Mouse (Mus musculus) left cerebral cortex, postnatal 10 days (tissue): Measurements from ENCODE around the gene Arrdc2. TPM values are rescaled to one million over a fixed set of nuclear protein-coding genes. Genes with fewer than 3 reads are reported as not detected.

Experiments
- DNase-seq, 2 experiments: peaks; one replicate each; pipeline ENCODE4 v3.0.0; 2021 to 2022; ENCODE audit warnings: low spot score in 2 of 2, mixed read lengths in 1 of 2; ENCODE audit errors: extremely low spot score in 1 of 2
- intact Hi-C: fragments of 180-260 bp; cut with DNase I; formaldehyde crosslinking; loops from one replicate; pipeline ENCODE4 v1.15.1; 2025
- microRNA-seq: library from miRNA; unstranded; fragments of <30 nt; microRNA quantifications from one replicate; pipeline ENCODE4 v1.2.0, GENCODE M21; 2022
- total RNA-seq, 2 experiments: library from RNA; stranded (reverse); gene quantifications; 2 replicates each; pipeline ENCODE4 v1.2.3; 2021

Gene Arrdc2
- total RNA-seq, 2 experiments from 2014 or later: 12.9 to 21.2 TPM

- DNase-seq: no peak
- intact Hi-C loops: no loop called here
Observed at GRCm38 (mm10) chr8:70798281-70798680, 41.2 kb downstream of the Arrdc2 start.

DNA sequence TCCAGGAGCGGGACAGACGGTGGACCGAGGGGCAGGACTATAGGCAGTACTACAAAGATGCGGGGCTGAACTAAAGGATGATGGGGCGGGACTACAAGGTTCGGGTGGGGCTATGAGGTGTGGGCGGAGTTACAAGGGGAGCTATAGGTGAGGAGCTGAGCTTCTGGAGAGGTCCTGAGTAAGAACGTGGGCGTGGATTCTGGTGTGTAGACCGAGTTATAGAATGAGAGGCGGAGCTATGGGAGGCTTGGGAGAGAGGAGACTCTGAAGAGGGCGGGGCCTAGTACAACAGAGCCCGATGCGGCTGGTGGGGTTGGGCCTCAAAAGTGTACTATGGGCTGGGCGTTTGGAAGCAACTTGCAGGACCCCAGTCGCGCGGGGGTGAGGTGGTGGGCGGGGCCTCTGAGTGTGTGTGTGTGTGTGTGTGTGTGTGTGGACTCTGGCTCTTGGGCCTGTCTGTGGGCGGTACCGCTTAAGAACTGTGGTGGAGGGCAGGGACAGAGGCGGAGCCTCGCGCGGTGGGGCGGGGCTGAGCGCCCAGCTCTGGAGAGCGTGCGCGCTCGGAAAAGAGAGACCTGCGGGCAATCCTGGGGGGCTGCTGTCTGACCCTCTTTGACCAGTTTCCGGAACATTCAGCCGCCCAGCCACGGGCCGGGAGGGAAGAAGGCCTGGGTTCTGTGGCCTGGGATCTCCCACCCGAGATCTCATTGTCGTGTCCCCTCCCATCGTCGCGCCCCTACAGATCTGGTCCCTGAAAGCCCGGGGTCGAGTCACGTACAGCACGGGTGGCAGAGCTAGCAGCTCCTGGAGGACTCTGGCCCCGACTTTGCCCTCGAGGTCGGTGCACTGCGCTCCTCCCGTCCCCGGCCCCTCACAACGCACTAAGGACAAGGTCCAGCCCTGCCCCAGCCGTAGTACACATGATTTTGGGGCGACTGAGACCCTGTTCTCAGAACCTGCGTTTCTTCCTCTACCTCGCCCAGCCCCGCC, 42.1 kb downstream of the Arrdc2 start:
- DNase-seq: peak; percentile 90 to 93
- intact Hi-C loops: no loop called here

DNA sequence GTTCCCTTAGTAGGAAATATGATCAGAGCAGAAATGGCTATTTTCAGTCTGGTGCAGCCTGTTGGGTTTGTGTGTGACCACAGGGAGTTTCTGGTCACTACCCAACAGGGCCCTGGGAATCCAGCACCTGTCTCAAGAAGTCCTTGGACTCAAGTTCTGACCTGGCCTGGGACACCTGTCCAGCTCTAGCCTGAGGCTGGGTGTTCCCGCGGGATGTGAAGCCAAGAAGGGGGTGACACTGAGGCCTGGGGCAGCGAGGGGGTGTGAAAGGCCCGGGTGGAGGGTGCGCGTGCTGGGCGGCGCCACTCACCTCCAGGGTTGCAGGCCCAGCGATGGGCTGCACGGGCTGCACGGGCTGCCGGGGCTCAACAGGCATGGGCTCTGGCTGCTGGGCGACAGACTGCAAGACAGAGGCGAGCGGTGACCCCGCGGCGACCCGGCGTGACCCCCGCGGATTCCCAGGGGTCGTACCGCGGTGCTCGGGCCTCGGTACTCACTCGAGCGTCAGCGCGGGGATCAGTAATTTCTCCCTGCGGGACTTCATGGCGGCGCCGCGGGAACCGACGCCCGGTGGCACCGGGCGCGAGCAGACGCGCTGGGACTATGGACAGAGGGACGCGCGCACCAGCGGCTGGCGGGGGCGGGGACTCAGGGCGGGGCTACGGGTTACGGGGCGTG, 43.0 kb downstream of the Arrdc2 start:
- intact Hi-C loops: no loop called here
- no peak for DNase-seq

- DNase-seq: no peak
- intact Hi-C loops: no loop called here
Observed at GRCm38 (mm10) chr8:70795370-70795769, 44.1 kb downstream of the Arrdc2 start.

- no peak for DNase-seq
- intact Hi-C loops: no loop called here
Observed at GRCm38 (mm10) chr8:70794215-70794614, 45.3 kb downstream of the Arrdc2 start.

DNA sequence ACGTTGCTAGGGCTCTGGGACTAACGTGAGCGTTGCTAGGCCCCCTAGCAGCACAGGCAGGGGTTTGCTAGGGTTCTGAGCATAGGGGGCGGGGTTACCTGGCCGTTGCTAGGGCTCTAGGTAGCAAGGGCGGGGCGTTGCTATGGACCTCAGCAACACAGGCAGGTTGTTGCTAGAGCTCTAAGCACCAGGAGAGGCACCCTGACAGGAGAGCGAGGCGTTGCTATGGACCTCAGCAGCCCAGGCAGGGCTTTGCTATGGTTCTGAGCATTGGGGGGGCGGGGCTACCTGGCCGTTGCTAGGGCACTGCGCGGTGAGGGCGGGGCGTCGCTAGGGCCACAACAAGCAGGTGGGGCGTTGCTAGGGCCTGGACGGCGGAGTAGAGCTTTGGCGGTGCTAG, 46.8 kb downstream of the Arrdc2 start:
- peak in 1 of 2 experiments; percentile 83 for DNase-seq
- intact Hi-C loops: no loop called here

DNA sequence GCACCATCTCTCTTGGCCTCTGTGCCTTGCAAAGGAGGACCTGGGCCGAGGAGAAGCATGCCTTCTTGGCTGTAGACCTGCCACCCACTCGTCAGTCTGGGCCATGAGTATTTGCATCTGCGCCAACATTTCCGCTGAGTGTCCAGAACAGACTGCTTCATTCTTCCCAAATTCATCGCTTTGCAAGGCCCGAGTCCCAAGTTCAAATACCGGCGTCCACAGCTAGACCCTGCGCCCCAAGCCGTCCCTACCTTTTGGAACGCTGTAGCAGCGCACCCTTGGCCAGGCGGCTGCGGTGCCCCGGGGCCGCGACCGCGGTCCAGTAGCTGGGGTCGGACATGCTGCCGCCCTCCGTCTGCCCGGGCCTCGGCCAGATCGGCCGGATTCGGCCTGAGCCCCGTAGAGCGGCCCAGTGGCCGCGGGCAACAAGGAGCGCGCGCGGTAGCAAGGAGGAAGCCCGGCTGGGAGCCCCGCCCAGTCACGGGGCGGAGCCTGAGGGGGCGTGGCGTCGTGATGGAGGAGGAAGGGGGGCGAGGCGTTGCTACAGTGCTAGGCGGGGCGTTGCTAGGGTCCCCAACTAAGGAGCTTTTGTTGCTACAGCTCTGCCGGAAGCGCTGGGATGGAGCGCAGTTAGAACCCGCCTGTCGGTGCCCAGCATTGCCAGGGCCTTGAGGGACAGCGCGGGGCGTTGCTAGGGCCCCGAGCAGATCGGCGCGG, 47.4 kb downstream of the Arrdc2 start:
- DNase-seq: peak; percentile 95 to 98
- intact Hi-C loops: no loop called here

- peak in 1 of 2 experiments; percentile 63 for DNase-seq
- intact Hi-C loops: no loop called here
Observed at GRCm38 (mm10) chr8:70791294-70791701, 48.2 kb downstream of the Arrdc2 start.

DNA sequence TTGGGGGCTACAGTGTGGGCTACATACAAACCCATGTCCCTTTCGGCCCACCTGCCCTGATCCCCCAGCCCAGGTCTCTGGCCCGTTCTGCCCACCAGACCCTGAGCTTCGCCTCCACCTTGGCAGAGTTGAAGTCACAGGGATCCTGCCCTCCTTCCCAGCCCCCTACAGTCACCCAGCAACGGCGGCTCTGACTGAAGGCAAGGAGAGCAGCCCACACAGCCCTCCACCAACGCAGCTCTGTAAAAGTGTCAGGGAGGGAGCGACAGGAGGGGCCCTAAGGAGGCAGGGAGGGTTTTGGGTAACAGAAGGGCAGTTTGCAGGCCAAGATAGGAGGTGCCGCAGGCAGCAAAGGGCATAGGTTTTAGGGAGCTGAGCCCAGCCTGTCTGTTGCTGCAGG, 48.7 kb downstream of the Arrdc2 start:
- peak in 1 of 2 experiments; percentile 53 for DNase-seq
- intact Hi-C loops: no loop called here

DNA sequence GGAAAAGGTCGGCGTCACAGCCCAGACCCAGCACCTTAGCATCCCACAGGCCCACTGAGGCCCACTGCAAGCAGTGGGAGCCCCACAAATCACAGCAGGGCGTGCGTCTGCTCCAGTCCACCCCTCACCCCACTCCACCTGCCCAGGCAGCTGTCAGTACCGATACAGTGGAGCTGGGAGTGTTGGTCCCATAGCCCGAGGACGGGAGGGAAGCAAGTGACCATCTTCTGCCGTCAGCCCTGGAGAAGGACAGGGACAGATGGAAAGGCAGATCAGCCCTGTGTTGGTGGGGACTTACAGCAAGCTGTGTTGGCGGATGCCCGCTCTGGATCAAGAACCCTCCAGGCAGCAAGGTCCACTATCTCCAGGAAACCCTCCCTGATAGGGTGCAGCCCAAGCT, 50.5 kb downstream of the Arrdc2 start:
- intact Hi-C loops: no loop called here
- peak in 1 of 2 experiments; percentile 36 for DNase-seq

DNA sequence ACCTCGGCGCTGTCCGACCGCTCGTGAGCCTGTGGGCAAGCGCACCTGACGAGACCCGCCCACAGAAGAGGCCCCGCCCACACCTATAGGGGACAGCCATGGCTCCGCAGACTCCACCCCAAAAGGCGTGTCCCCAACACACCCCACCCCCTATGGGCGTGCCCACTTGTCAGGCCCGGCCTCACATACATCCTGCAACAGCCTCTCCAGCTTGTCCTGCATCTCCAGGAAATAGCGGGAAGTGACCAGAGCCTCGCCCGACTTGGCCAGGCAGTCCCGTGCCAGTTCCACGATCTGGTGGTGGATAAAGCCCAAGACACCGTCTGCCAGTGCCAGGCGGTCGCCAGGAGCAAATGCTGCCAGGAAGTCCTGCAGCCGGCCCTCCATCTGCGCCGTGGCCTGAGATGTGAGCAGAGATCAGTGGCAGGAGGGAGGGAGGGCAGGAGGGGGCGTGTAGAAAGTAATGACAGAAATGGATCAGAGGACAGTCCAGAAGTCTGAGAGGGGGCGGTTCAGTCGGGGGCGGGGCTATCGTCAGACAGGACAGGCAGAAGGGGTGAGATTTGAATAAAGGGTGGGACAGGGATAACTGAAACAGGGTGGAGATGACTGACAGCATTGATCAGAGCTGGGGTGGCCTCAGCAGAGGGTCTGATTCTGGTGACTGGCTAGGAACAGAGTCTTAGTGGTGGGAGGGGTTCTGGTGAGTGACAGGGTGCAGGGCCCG, 51.4 kb downstream of the Arrdc2 start:
- DNase-seq: peak in 1 of 2 experiments; percentile 61
- intact Hi-C loops: no loop called here

GRCm38 (mm10) chr8:70787051-70787445, 52.5 kb downstream of the Arrdc2 start:
- DNase-seq: no peak
- intact Hi-C loops: no loop called here

DNA sequence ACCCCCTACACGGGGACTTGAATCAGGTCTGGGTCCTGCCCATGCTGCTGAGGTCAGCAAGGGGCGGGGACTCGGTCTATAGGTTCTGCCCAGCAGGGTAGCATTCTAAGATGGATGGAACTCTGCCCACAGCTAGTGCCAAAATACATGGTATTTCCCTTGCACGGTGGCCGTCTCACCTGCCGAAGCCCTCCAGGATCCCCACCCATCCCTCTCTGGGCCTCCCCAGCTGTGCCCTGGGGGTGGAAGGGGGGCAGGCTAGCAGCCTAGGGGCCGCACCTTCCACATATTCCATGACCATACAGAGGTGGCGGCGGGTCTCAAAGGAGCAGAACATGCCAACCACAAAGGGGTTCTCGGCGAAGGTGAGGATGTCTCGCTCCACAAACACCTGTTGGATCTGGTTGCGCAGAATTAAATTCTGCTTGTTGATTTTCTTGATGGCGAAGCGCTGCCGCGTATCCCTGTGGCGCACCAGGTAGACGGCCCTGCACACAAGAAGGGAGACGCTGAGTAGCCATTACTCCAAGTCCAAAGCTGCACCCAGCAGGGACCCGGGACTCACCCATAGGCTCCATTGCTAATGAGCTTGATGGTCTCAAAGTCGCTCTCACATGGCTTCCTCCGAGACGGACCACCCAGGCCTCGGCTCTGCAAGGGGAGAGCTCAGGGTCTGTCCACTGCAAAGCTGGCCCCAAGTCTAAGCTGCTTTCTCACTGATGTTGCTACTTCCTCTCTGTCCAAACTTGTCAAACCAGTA, 53.0 kb downstream of the Arrdc2 start:
- intact Hi-C loops: no loop called here

More for the DNA sequence above, 53.0 kb downstream of the Arrdc2 start:
- DNase-seq: no peak

Small RNA genes within 50 kb of the gene (microRNA-seq; reads per million reads assigned to microRNA genes)
- 7.5 reads per million, percentile 25 among the genes with 10 or more reads in this experiment for gene Mir7240

Other genes starting within 250 kb of the Arrdc2 start
- gene Isyna1, start 245.3 kb downstream of the Arrdc2 start, total RNA-seq: 10 to 100 TPM; 46.6 to 53.2 TPM
- 100 to 1,000 TPM; 236 to 250 TPM for gene Ssbp4, start 230.8 kb downstream of the Arrdc2 start, total RNA-seq
- gene Lrrc25, start 223.6 kb downstream of the Arrdc2 start, total RNA-seq: 1 to 10 TPM in 1 of 2 experiments, under 1 TPM in 1; 0.94 to 1.1 TPM
- not detected for gene Gdf15, start 207.3 kb downstream of the Arrdc2 start, total RNA-seq
- 10 to 100 TPM; 11.5 to 15.9 TPM for gene Pgpep1, start 179.3 kb downstream of the Arrdc2 start, total RNA-seq
- 10 to 100 TPM; 68.2 to 80.4 TPM for gene Lsm4, start 166.5 kb downstream of the Arrdc2 start, total RNA-seq
- gene Jund, start 140.8 kb downstream of the Arrdc2 start, total RNA-seq: 100 to 1,000 TPM; 147 to 149 TPM
- gene Iqcn, start 136.3 kb downstream of the Arrdc2 start, total RNA-seq: under 1 TPM in 1 of 2 experiments, not detected in 1; 0.19 TPM
- gene Gm3336, start 121.2 kb downstream of the Arrdc2 start, total RNA-seq: not detected
- gene Pde4c, start 116.0 kb downstream of the Arrdc2 start, total RNA-seq: under 1 TPM; 0.49 to 0.61 TPM
- 100 to 1,000 TPM; 756 to 791 TPM for gene Rab3a, start 85.0 kb downstream of the Arrdc2 start, total RNA-seq
- gene Mpv17l2, start 78.8 kb downstream of the Arrdc2 start, total RNA-seq: 10 to 100 TPM; 35.8 to 37.1 TPM
- gene Pik3r2, start 63.0 kb downstream of the Arrdc2 start, total RNA-seq: 100 to 1,000 TPM; 173 TPM
- 100 to 1,000 TPM; 115 to 117 TPM for gene Mast3, start 34.7 kb downstream of the Arrdc2 start, total RNA-seq
- under 1 TPM; 0.13 to 0.28 TPM for gene Il12rb1, start 31.3 kb downstream of the Arrdc2 start, total RNA-seq
- gene Kcnn1, start 23.5 kb upstream of the Arrdc2 start, total RNA-seq: 10 to 100 TPM; 27.9 to 33.2 TPM
- gene Ccdc124, start 34.2 kb upstream of the Arrdc2 start, total RNA-seq: 10 to 100 TPM; 88.9 to 93.3 TPM
- 1 to 10 TPM; 7.2 to 7.3 TPM for gene Slc5a5, start 53.0 kb upstream of the Arrdc2 start, total RNA-seq
- 100 to 1,000 TPM; 690 to 725 TPM for gene Rpl18a, start 57.7 kb upstream of the Arrdc2 start, total RNA-seq
- 10 to 100 TPM; 76.5 to 79.8 TPM for gene Map1s, start 66.2 kb upstream of the Arrdc2 start, total RNA-seq